Mouse (Mus musculus): ENCODE data around the gene Golph3.

DNA sequence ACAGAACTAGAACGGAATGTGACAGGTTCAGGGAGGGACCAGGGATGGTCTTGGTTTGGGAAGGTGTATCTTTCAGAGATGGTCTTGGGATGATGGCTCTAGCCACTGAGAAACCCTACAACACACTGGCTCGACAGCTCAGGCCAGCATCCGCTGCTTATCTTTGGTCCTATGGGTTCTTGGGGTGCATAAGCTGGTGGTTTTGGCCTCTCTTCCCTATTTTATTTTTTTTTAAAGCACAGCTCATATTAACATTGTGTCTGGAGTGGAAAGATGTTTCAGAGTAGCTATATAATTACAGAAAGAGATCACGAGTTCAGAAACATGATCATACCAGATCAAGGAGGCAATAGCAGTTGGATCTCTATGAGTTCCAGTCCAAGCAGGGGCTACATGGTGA is 42.8 kb downstream of the Golph3 start:
- no peak for TF ChIP-seq POLR2A (IDR thresholded peaks at IDR 0.05; ENCODE audit: borderline replicate concordance, extremely low read depth, insufficient read depth, insufficient read length, poor library complexity, severe bottlenecking)
- no peak for TF ChIP-seq CTCF (IDR thresholded peaks at IDR 0.05; ENCODE audit: borderline replicate concordance, extremely low read depth, insufficient read depth, insufficient read length)

Measured in brain, embryonic 14.5 days (tissue).